Comparison of ENCODE assay signal across 8 mouse cellular contexts in genomic region chr12:70826318-70827072, GRCm38 (mm10). TPM values are rescaled to one million over a fixed set of nuclear protein-coding genes. Genes with fewer than 3 reads are reported as not detected.
DNase-seq lines count a peak whose midpoint lies in the region; ATAC-seq and TF ChIP-seq lines count a peak whose summit lies in the region.

No protein-coding gene starts in this region.

- H3K4me2 ChIP-seq in myocyte (ENCODE audit: low read depth) = peak overlapping the region; percentile 89

- ATAC-seq in megakaryocyte progenitor cell, adult 5-6 weeks (replicated peaks; ENCODE audit: poor library complexity) = no peak

- peak overlapping the region; percentile 49 for H3K4me3 ChIP-seq in bone marrow, adult 2 months (replicated peaks; ENCODE audit: control insufficient read depth, low read depth, low read length)
- peak overlapping the region; percentile 82 for H3K4me3 ChIP-seq in heart, embryonic 10.5 days
- peak overlapping the region; percentile 84 for H3K4me3 ChIP-seq in myocyte

- H3K27ac ChIP-seq in bone marrow, adult 2 months (ENCODE audit: control insufficient read depth, insufficient read depth, low read depth, low read length, poor library complexity) = no peak overlapping the region
- peak overlapping the region; percentile 98 for H3K27ac ChIP-seq in heart, embryonic 10.5 days

- 0 out of 2 replicates have a peak, but pooled peaks cover 2% of the 10 kb centered on the region for H3K36me3 ChIP-seq in heart, embryonic 10.5 days
- no peaks in the 10 kb centered on the region for H3K36me3 ChIP-seq in myocyte (ENCODE audit: control insufficient read depth, insufficient read depth)

- H3ac ChIP-seq in myocyte (ENCODE audit: control insufficient read depth, insufficient read length) = peak overlapping the region; percentile 91

- peak; percentile 59 for DNase-seq in cerebellum, adult 9-10 months
- no peak for DNase-seq in cerebellum, postnatal 36 days
- DNase-seq in heart, embryonic 10.5 days (ENCODE audit: low spot score) = no peak
- peak; percentile 22 to 44 for DNase-seq in kidney, postnatal 4 days
- DNase-seq in layer of hippocampus, postnatal 10 days (ENCODE audit: low spot score in 2 of 2) = no peak

- H3K27me3 ChIP-seq in heart, embryonic 10.5 days (ENCODE audit: insufficient read depth, poor library complexity, severe bottlenecking) = no peaks in the 10 kb centered on the region
- no peaks in the 10 kb centered on the region for H3K27me3 ChIP-seq in myocyte (ENCODE audit: control insufficient read depth, insufficient read depth, insufficient read length)

- no peaks in the 10 kb centered on the region for H3K9me3 ChIP-seq in heart, embryonic 10.5 days

- WGBS in bone marrow, adult 2 months = 3% methylated on average over 19 of the region's 19 CpGs
- WGBS in heart, embryonic 10.5 days = 3% methylated on average over 19 of the region's 19 CpGs

- no peak for TF ChIP-seq CTCF in bone marrow, adult 2 months (IDR thresholded peaks at IDR 0.05; ENCODE audit: control insufficient read depth, insufficient read depth, low read length)

- no peak for TF ChIP-seq POLR2A in bone marrow, adult 2 months (IDR thresholded peaks at IDR 0.05; ENCODE audit: borderline replicate concordance, control insufficient read depth, low read depth, low read length)
- no peak for TF ChIP-seq POLR2A in myocyte (IDR thresholded peaks at IDR 0.05; ENCODE audit: insufficient read length, low read depth)

- peaks cover 55% of the 10 kb centered on the region for H3K79me2 ChIP-seq in myocyte (ENCODE audit: control insufficient read depth, insufficient read depth)

- peaks cover 2% of the 10 kb centered on the region; the same call in 1 of the 2 replicates for H3K4me1 ChIP-seq in bone marrow, adult 2 months (ENCODE audit: control insufficient read depth, insufficient read depth, low read length)
- peaks cover 37% of the 10 kb centered on the region for H3K4me1 ChIP-seq in heart, embryonic 10.5 days

TF ChIP-seq in myocyte, 11 proteins besides CTCF, POLR2A, EP300 and RAD21:
- TF ChIP-seq USF1 (IDR thresholded peaks at IDR 0.05; ENCODE audit: low read depth) (no peak), REST (IDR thresholded peaks at IDR 0.05; ENCODE audit: insufficient read depth, insufficient read length) (no peak), CEBPB (IDR thresholded peaks at IDR 0.05; ENCODE audit: insufficient read depth, poor library complexity, severe bottlenecking) (no peak), MAX (IDR thresholded peaks at IDR 0.05; ENCODE audit: low read depth) (no peak), POLR2AphosphoS2 (IDR thresholded peaks at IDR 0.05; ENCODE audit: insufficient read length, low read depth) (no peak)

RNA-seq across cellular contexts. Expression of gene Frmd6, which starts 1.2 kb away (rescaled TPM):
- polyA plus RNA-seq in bone marrow, adult 2 months (2011; ENCODE audit: insufficient read depth, insufficient read length, low replicate concordance, missing spikeins) = 2.5 and 3.8 TPM in 2 replicates
- polyA plus RNA-seq in heart, embryonic 10.5 days (2016; fragmentation: Nextera tagmentation; extraction: Ambion mirVana) = 20.1 and 20.4 TPM in 2 replicates
- 11.7 TPM for polyA plus RNA-seq in myocyte (2012; fragmentation: generic; extraction: Trizol)
- total RNA-seq in megakaryocyte progenitor cell, adult 5-6 weeks (2015) = 4.8 and 8.8 TPM in 2 replicates
- total RNA-seq in megakaryocyte progenitor cell, adult 5-6 weeks (2017) = 3.9 and 7.4 TPM in 2 replicates
- total RNA-seq in layer of hippocampus, postnatal 10 days (2021) = 10 to 100 TPM; 11.0 to 12.5 TPM

Comparison
In these comparisons a context has a peak if more than half of its experiments do, and no peak if none do; other contexts are left out.
1. DNase-seq: peak in cerebellum, adult 9-10 months (single experiment) and kidney, postnatal 4 days (2 of 2); none in cerebellum, postnatal 36 days (0 of 2), heart, embryonic 10.5 days (single experiment) and layer of hippocampus, postnatal 10 days (0 of 2).
2. Peak in every context shown above with its lines, with median percentiles within 50 percentile points of each other: H3K4me3 ChIP-seq.